Mouse (Mus musculus) liver, embryonic 14.5 days (tissue): ENCODE results near the gene Emx2.

Experiments used
- CTCF ChIP-seq: IDR thresholded peaks from 2 replicates; pipeline ENCODE4 v1.5.1; 2016; ENCODE audit warnings: antibody characterized with exemption, low read depth, control low read depth
- EP300 ChIP-seq: IDR thresholded peaks from 2 replicates; pipeline ENCODE4 v1.6.1; 2016; ENCODE audit warnings: antibody characterized with exemption, low read depth

- TF ChIP-seq CTCF (no peak), EP300 (no peak)
These were observed 25.9 kb upstream of the Emx2 start for GRCm38 (mm10) chr19:59432286-59432685.
